Mouse (Mus musculus) kidney, postnatal 0 days (tissue): ENCODE measurements at regions not wholly inside any gene's neighbourhood (a gene's known extent, or its start where the extent isn't known, plus 50 kb on each side); places are given as distances from the start of the nearest gene placed in this dataset. TPM values are rescaled to one million over a fixed set of nuclear protein-coding genes. Genes with fewer than 3 reads are reported as not detected.

Experiments used
- ATAC-seq: fragments of 200-750 bp; cut with Nextera tagmentation; replicated peaks from 2 replicates; pipeline ENCODE4 v1.8.0; 2017; ENCODE audit warnings: low read depth, moderate number of reproducible peaks, moderate TSS enrichment, moderate library complexity; ENCODE audit not compliant: low FRiP score
- DNase-seq: peaks from one replicate; pipeline ENCODE4 v3.0.0-alpha.2; 2016; ENCODE audit warnings: low spot score
- H3K27ac ChIP-seq: fragments of 300-500 bp; sonication (generic); 2 replicates; pipeline ENCODE4 v1.5.1; 2014; ENCODE audit warnings: mild to moderate bottlenecking
- H3K27me3 ChIP-seq: fragments of 300-500 bp; sonication (generic); 2 replicates; pipeline ENCODE4 v1.6.1; 2014; ENCODE audit warnings: low read length, mixed read lengths; ENCODE audit not compliant: insufficient read depth
- H3K36me3 ChIP-seq: fragments of 300-500 bp; sonication (generic); 2 replicates; pipeline ENCODE4 v1.6.1; 2014; ENCODE audit warnings: low read length, mixed read lengths; ENCODE audit not compliant: insufficient read depth
- H3K4me1 ChIP-seq: fragments of 300-500 bp; sonication (generic); replicated peaks from 2 replicates; pipeline ENCODE4 v1.6.1; 2014; ENCODE audit warnings: antibody characterized with exemption, low read length, mixed read lengths; ENCODE audit not compliant: insufficient read depth
- H3K4me2 ChIP-seq: fragments of 300-500 bp; sonication (generic); 2 replicates; pipeline ENCODE4 v1.6.1; 2014; ENCODE audit warnings: mild to moderate bottlenecking, low read length, moderate library complexity, mixed read lengths
- H3K4me3 ChIP-seq: fragments of 300-500 bp; sonication (generic); replicated peaks from 2 replicates; pipeline ENCODE4 v1.5.1; 2014; ENCODE audit warnings: low read depth, low read length
- H3K9ac ChIP-seq: fragments of 300-500 bp; sonication (generic); 2 replicates; pipeline ENCODE4 v1.6.1; 2014; ENCODE audit warnings: low read depth, low read length
- H3K9me3 ChIP-seq: fragments of 300-500 bp; sonication (generic); replicated peaks from 2 replicates; pipeline ENCODE4 v1.6.1; 2016; ENCODE audit warnings: low read length, inconsistent platforms, mixed read lengths
- CTCF ChIP-seq: IDR thresholded peaks from 2 replicates; pipeline ENCODE4 v1.5.1; 2016; ENCODE audit warnings: antibody characterized with exemption, low read depth, mild to moderate bottlenecking, moderate library complexity
- WGBS: fragments of 180-500 bp; shearing (Covaris S2); extraction: QIAGEN DNeasy Blood & Tissue Kit; methylation state at CpG from one replicate; pipeline ENCODE4 v1.1.7; 2014; 5-methylcytosine and 5-hydroxymethylcytosine counted together
- microRNA-seq: library from miRNA; unstranded; fragments of <30 nt; microRNA quantifications from one replicate; pipeline ENCODE4, GENCODE M21; 2016

- Histone ChIP-seq H3K27ac (no peak overlapping the region), H3K27me3 (no peaks in the 10 kb centered on the region), H3K9me3 (no peaks in the 10 kb centered on the region), H3K9ac (no peak overlapping the region), H3K36me3 (no peaks in the 10 kb centered on the region), H3K4me3 (no peak overlapping the region), H3K4me1 (no peaks in the 10 kb centered on the region), H3K4me2 (no peak overlapping the region)
- no peak for TF ChIP-seq CTCF
- 2% methylated on average over 15 of the region's 15 CpGs for WGBS
- ATAC-seq (no peak), DNase-seq (peak; percentile 37)
Observed at GRCm38 (mm10) chr5:120371176-120371819, 60.2 kb upstream of the Lhx5 start.

GRCm38 (mm10) chr5:120373426-120373825 is 58.1 kb upstream of the Lhx5 start:
- H3K4me2 ChIP-seq, result no peak overlapping the region
- H3K9me3 ChIP-seq, result no peaks in the 10 kb centered on the region
- no peak for TF ChIP-seq CTCF
- no peak overlapping the region for H3K27ac ChIP-seq
- WGBS, result 93% methylated on average over 7 of the region's 7 CpGs
- H3K4me1 ChIP-seq, result no peaks in the 10 kb centered on the region
- H3K36me3 ChIP-seq, result no peaks in the 10 kb centered on the region
- DNase-seq (no peak), ATAC-seq (no peak)
- H3K4me3 ChIP-seq, result no peak overlapping the region
- no peaks in the 10 kb centered on the region for H3K27me3 ChIP-seq
- H3K9ac ChIP-seq, result no peak overlapping the region

Small RNAs in the stretch of these regions (microRNA-seq; reads per million reads assigned to microRNA genes)
- gene Gm26474, result not detected
